Mouse (Mus musculus) embryonic fibroblast, embryonic 13.5 days (primary cell): Measurements from ENCODE around the gene Tbc1d2.

Experiments used
- CTCF ChIP-seq: IDR thresholded peaks from 2 replicates; pipeline ENCODE4 v1.5.1; 2011; ENCODE audit warnings: mild to moderate bottlenecking, control low read depth, low read length, moderate library complexity, borderline replicate concordance; ENCODE audit not compliant: insufficient read depth
- POLR2A ChIP-seq: IDR thresholded peaks from 2 replicates; pipeline ENCODE4 v1.6.1; 2011; ENCODE audit warnings: low read depth, mild to moderate bottlenecking, control low read depth, low read length, moderate library complexity

DNA sequence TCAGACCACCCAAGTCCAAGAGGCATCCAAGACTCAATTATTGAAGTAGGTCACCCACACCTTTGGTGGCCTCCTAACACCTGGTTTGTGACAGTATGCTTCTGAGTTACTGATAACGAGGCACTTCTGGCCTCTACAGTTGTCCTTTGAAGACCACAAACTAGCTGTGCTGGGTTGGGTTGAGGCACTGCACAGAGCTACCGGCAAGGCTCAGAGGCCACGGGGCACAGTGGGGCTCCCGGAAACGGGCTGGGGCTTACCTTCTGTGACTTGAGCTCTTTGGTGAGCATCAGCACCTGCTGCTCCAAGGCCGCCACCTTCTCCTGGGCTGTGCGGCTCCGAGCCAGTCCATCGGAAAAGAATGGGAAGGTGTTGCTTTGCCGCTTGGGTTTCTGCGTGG is 21.9 kb downstream of the Tbc1d2 start:
- TF ChIP-seq CTCF = no peak
- TF ChIP-seq POLR2A = no peak
